24 mouse cellular contexts compared by ENCODE assay signal in genomic region chr11:3486349-3486748, GRCm38 (mm10). TPM values are rescaled to one million over a fixed set of nuclear protein-coding genes. Genes with fewer than 3 reads are reported as not detected.
DNase-seq lines count a peak whose midpoint lies in the region; ATAC-seq lines count a peak whose summit lies in the region.
"Had no signal": no experiment of that assay in that cellular context is flagged by ENCODE, and none has a peak within 500 bp of the region (broad histone marks: within the 10 kb centered on the region; RNA-seq: fewer than 3 reads in every experiment).

No protein-coding gene starts in this region.

- H3K27me3 ChIP-seq in liver, embryonic 15.5 days, result no peaks in the 10 kb centered on the region
- no peaks in the 10 kb centered on the region; the same call in 1 of the 2 replicates for H3K27me3 ChIP-seq in liver, embryonic 11.5 days (replicated peaks; ENCODE audit: control insufficient read depth, insufficient read depth, low read length)
- H3K27me3 ChIP-seq: forebrain, embryonic 13.5 days; hindbrain, embryonic 12.5 days; Patski had no signal

- H3K9ac ChIP-seq in liver, embryonic 15.5 days, result no peak overlapping the region
- no peak overlapping the region for H3K9ac ChIP-seq in liver, embryonic 11.5 days (ENCODE audit: low read depth, low read length)
- H3K9ac ChIP-seq: forebrain, embryonic 13.5 days; forebrain, postnatal 0 days; heart, embryonic 13.5 days; hindbrain, embryonic 12.5 days had no signal

- WGBS in liver, embryonic 15.5 days (ENCODE audit: insufficient replicate concordance), result 36% methylated on average over 7 of the region's 7 CpGs
- 51% methylated on average over 7 of the region's 7 CpGs for WGBS in liver, embryonic 11.5 days

- no peaks in the 10 kb centered on the region for H3K36me3 ChIP-seq in liver, embryonic 15.5 days (replicated peaks)
- H3K36me3 ChIP-seq in liver, embryonic 11.5 days (ENCODE audit: control insufficient read depth, insufficient read depth, low read length), result no peaks in the 10 kb centered on the region
- H3K36me3 ChIP-seq: embryonic facial prominence, embryonic 10.5 days; heart, embryonic 13.5 days; hindbrain, embryonic 12.5 days had no signal

- H3K4me1 ChIP-seq in liver, embryonic 15.5 days (replicated peaks), result peaks cover 3% of the 10 kb centered on the region; the same call in 1 of the 2 replicates
- no peaks in the 10 kb centered on the region for H3K4me1 ChIP-seq in liver, embryonic 11.5 days (replicated peaks; ENCODE audit: control insufficient read depth, insufficient read depth, low read length)
- H3K4me1 ChIP-seq: forebrain, embryonic 13.5 days had no signal

- no peaks in the 10 kb centered on the region for H3K9me3 ChIP-seq in liver, embryonic 15.5 days (replicated peaks)
- H3K9me3 ChIP-seq in liver, embryonic 11.5 days (ENCODE audit: control insufficient read depth, low read length), result no peaks in the 10 kb centered on the region
- H3K9me3 ChIP-seq: embryonic facial prominence, embryonic 10.5 days; forebrain, embryonic 13.5 days; heart, embryonic 13.5 days; hindbrain, embryonic 12.5 days had no signal

- H3K4me2 ChIP-seq in liver, embryonic 15.5 days, result no peak overlapping the region
- H3K4me2 ChIP-seq in liver, embryonic 11.5 days, result no peak overlapping the region
- H3K4me2 ChIP-seq: forebrain, embryonic 13.5 days; heart, embryonic 13.5 days; hindbrain, embryonic 12.5 days had no signal

- DNase-seq in liver, embryonic 11.5 days (ENCODE audit: low spot score), result no peak
- peak; percentile 49 for DNase-seq in 416B (ENCODE audit: low read depth)
- DNase-seq in cerebellum, postnatal 10 days, result no peak
- DNase-seq in thymus, adult 18-20 months, result no peak
- no peak for DNase-seq in embryo, embryonic 10 days (ENCODE audit: low spot score)
- DNase-seq: adrenal gland, postnatal 36 days; cerebellum, adult 11 months; cerebellum, adult 8-10 months; cerebellum, postnatal 25 days; forebrain, postnatal 0 days; gastrocnemius, postnatal 14 days; heart, postnatal 4 days had no signal

- ATAC-seq in liver, embryonic 15.5 days (ENCODE audit: insufficient read depth), result 0 out of 2 replicates have a peak, but pooled peaks have one; percentile 25
- ATAC-seq in liver, embryonic 11.5 days (replicated peaks; ENCODE audit: low FRiP score), result no peak
- ATAC-seq in granulocyte monocyte progenitor cell, adult 5-6 weeks (replicated peaks; ENCODE audit: poor library complexity, severe bottlenecking), result peak; percentile 81
- ATAC-seq in neutrophil, adult 5-6 weeks (ENCODE audit: extremely low read depth, insufficient number of reproducible peaks, low FRiP score, poor library complexity, severe bottlenecking), result peak; percentile 52; the same call in 1 of the 2 replicates
- ATAC-seq: activated CD4-positive, CD25-positive, alpha-beta regulatory T cell, adult 4 months; forebrain, embryonic 13.5 days; forebrain, postnatal 0 days; hindbrain, embryonic 16.5 days; Patski had no signal

- H3K4me3 ChIP-seq in liver, embryonic 15.5 days (replicated peaks), result no peak overlapping the region
- no peak overlapping the region for H3K4me3 ChIP-seq in liver, embryonic 11.5 days (ENCODE audit: low read depth, low read length)
- H3K4me3 ChIP-seq: embryonic facial prominence, embryonic 10.5 days; forebrain, embryonic 13.5 days; heart, embryonic 13.5 days; hindbrain, embryonic 12.5 days had no signal

- no peak overlapping the region for H3K27ac ChIP-seq in liver, embryonic 15.5 days (replicated peaks)
- no peak overlapping the region for H3K27ac ChIP-seq in liver, embryonic 11.5 days (ENCODE audit: low read depth, low read length)
- H3K27ac ChIP-seq: embryonic facial prominence, embryonic 10.5 days; forebrain, embryonic 13.5 days; heart, embryonic 13.5 days; hindbrain, embryonic 12.5 days had no signal

RNA-seq across cellular contexts. Expression of gene Pla2g3, which starts 1.7 kb away (rescaled TPM):
- 0.06 and 0.07 TPM in 2 replicates for polyA plus RNA-seq in liver, embryonic 15.5 days (2015; fragmentation: Nextera tagmentation; extraction: Ambion mirVana)
- polyA plus RNA-seq in liver, embryonic 11.5 days (2014; fragmentation: Nextera tagmentation; extraction: Ambion mirVana), result 0.27 TPM in 2 replicates
- 0.26 TPM in 1 of 2 replicates, not detected in the other for total RNA-seq in granulocyte monocyte progenitor cell, adult 5-6 weeks (2014; fragmentation: Nextera tagmentation)
- total RNA-seq in granulocyte monocyte progenitor cell, adult 5-6 weeks (2017), result not detected in 2 replicates
- 0.61 and 0.70 TPM in 2 replicates for total RNA-seq in neutrophil, adult 5-6 weeks (2017)
- total RNA-seq: CH12.LX; gastrocnemius, adult 18-20 months had no signal

RNA-seq across cellular contexts. Expression of gene Inpp5j, which starts 18.3 kb away (rescaled TPM):
- 0.89 and 0.90 TPM in 2 replicates for polyA plus RNA-seq in liver, embryonic 15.5 days (2015; fragmentation: Nextera tagmentation; extraction: Ambion mirVana)
- 0.45 and 0.52 TPM in 2 replicates for polyA plus RNA-seq in liver, embryonic 11.5 days (2014; fragmentation: Nextera tagmentation; extraction: Ambion mirVana)
- total RNA-seq in granulocyte monocyte progenitor cell, adult 5-6 weeks (2014; fragmentation: Nextera tagmentation), result 0.94 and 1.1 TPM in 2 replicates
- 0.09 and 0.57 TPM in 2 replicates for total RNA-seq in granulocyte monocyte progenitor cell, adult 5-6 weeks (2017)
- total RNA-seq in neutrophil, adult 5-6 weeks (2017), result 0.70 and 1.4 TPM in 2 replicates
- total RNA-seq: CH12.LX had no signal
- polyA plus RNA-seq: activated CD4-positive, CD25-positive, alpha-beta regulatory T cell, adult 4 months had no signal

RNA-seq across cellular contexts. Expression of gene Selenom, which starts 28.1 kb away (rescaled TPM):
- polyA plus RNA-seq in liver, embryonic 15.5 days (2015; fragmentation: Nextera tagmentation; extraction: Ambion mirVana), result 9.9 and 10.5 TPM in 2 replicates
- polyA plus RNA-seq in liver, embryonic 11.5 days (2014; fragmentation: Nextera tagmentation; extraction: Ambion mirVana), result 27.9 and 35.9 TPM in 2 replicates
- 22.0 and 28.8 TPM in 2 replicates for total RNA-seq in granulocyte monocyte progenitor cell, adult 5-6 weeks (2014; fragmentation: Nextera tagmentation)
- 17.0 and 21.1 TPM in 2 replicates for total RNA-seq in granulocyte monocyte progenitor cell, adult 5-6 weeks (2017)
- total RNA-seq in neutrophil, adult 5-6 weeks (2017), result 0.86 and 2.0 TPM in 2 replicates

RNA-seq across cellular contexts. Expression of gene Rnf185, which starts 34.2 kb away (rescaled TPM):
- 7.5 and 9.2 TPM in 2 replicates for polyA plus RNA-seq in liver, embryonic 15.5 days (2015; fragmentation: Nextera tagmentation; extraction: Ambion mirVana)
- polyA plus RNA-seq in liver, embryonic 11.5 days (2014; fragmentation: Nextera tagmentation; extraction: Ambion mirVana), result 20.6 and 22.2 TPM in 2 replicates
- 12.6 and 14.1 TPM in 2 replicates for total RNA-seq in granulocyte monocyte progenitor cell, adult 5-6 weeks (2014; fragmentation: Nextera tagmentation)
- 10.0 and 11.9 TPM in 2 replicates for total RNA-seq in granulocyte monocyte progenitor cell, adult 5-6 weeks (2017)
- 18.4 and 22.3 TPM in 2 replicates for total RNA-seq in neutrophil, adult 5-6 weeks (2017)

RNA-seq across cellular contexts. Expression of gene Smtn, which starts 54.1 kb away (rescaled TPM):
- 12.7 and 12.9 TPM in 2 replicates for polyA plus RNA-seq in liver, embryonic 15.5 days (2015; fragmentation: Nextera tagmentation; extraction: Ambion mirVana)
- polyA plus RNA-seq in liver, embryonic 11.5 days (2014; fragmentation: Nextera tagmentation; extraction: Ambion mirVana), result 27.0 and 29.3 TPM in 2 replicates
- total RNA-seq in granulocyte monocyte progenitor cell, adult 5-6 weeks (2014; fragmentation: Nextera tagmentation), result 7.5 and 10.5 TPM in 2 replicates
- total RNA-seq in granulocyte monocyte progenitor cell, adult 5-6 weeks (2017), result 7.0 and 8.3 TPM in 2 replicates
- total RNA-seq in neutrophil, adult 5-6 weeks (2017), result 2.2 and 3.1 TPM in 2 replicates
